Mouse (Mus musculus) layer of hippocampus, adult 6 months (tissue): ENCODE data around the gene Gm7849. TPM values are rescaled to one million over a fixed set of nuclear protein-coding genes. Genes with fewer than 3 reads are reported as not detected.

Experiments used
- long read RNA-seq, 2 experiments: library from polyadenylated mRNA; unstranded; transcript quantifications; one replicate each; pipeline ENCODE4 v2.0.0; 2019 to 2020
- polyA plus RNA-seq: library from polyadenylated mRNA; unstranded; fragments of <200 nt; fragmentation: Nextera tagmentation; gene quantifications from 2 replicates; pipeline ENCODE4 v1.2.3, GENCODE M21; 2021

The Gm7849 gene
- not detected in 2 replicates for polyA plus RNA-seq
- long read RNA-seq, experiment 1, result 0 reads
- long read RNA-seq, experiment 2, result 0 reads

GRCm38 (mm10) chr8:21456460-21456859, at the start of gene Gm7849:
Gene Gm7849 (minus strand): TSS chr8:21456560.

GRCm38 (mm10) chr8:21427111-21427510, 29.2 kb downstream of the Gm7849 start, which contains the start of gene Defa36:
Gene Defa36 (plus strand): TSS chr8:21427411.

Other genes starting within 250 kb of the Gm7849 start
- gene Gm15292, start 206.8 kb downstream of the Gm7849 start, polyA plus RNA-seq, result not detected in 2 replicates
- gene Defa27, start 141.0 kb downstream of the Gm7849 start, polyA plus RNA-seq, result not detected in 2 replicates
- not detected in 2 replicates for gene Defa29, start 129.5 kb downstream of the Gm7849 start, polyA plus RNA-seq
- not detected in 2 replicates for gene Defa2, start 78.0 kb downstream of the Gm7849 start, polyA plus RNA-seq
- not detected in 2 replicates for gene Defa33, start 64.7 kb downstream of the Gm7849 start, polyA plus RNA-seq
- gene Defa36, start 29.1 kb downstream of the Gm7849 start, polyA plus RNA-seq, result not detected in 2 replicates
- not detected in 2 replicates for gene Defa20, start 52.7 kb upstream of the Gm7849 start, polyA plus RNA-seq
- not detected in 2 replicates for gene Defa32, start 72.5 kb upstream of the Gm7849 start, polyA plus RNA-seq
- not detected in 2 replicates for gene Defa37, start 108.8 kb upstream of the Gm7849 start, polyA plus RNA-seq
- gene Defa28, start 126.4 kb upstream of the Gm7849 start, polyA plus RNA-seq, result not detected in 2 replicates
- not detected in 2 replicates for gene Gm7861, start 137.9 kb upstream of the Gm7849 start, polyA plus RNA-seq
- not detected in 2 replicates for gene Defa26, start 161.6 kb upstream of the Gm7849 start, polyA plus RNA-seq
- gene Defa17, start 199.2 kb upstream of the Gm7849 start, polyA plus RNA-seq, result not detected in 2 replicates
- gene Defa34, start 209.2 kb upstream of the Gm7849 start, polyA plus RNA-seq, result not detected in 2 replicates
- not detected in 2 replicates for gene AY761184, start 247.1 kb upstream of the Gm7849 start, polyA plus RNA-seq